Mouse (Mus musculus): Measurements from ENCODE around the gene Ephb2. TPM values are rescaled to one million over a fixed set of nuclear protein-coding genes. Genes with fewer than 3 reads are reported as not detected.

Ephb2 gene
- total RNA-seq, 2 experiments from 2014 or later, result 8.5 to 12.4 TPM

- DNase-seq, result no peak
These were observed 186.2 kb downstream of the Ephb2 start for GRCm38 (mm10) chr4:136649480-136650196.

DNA sequence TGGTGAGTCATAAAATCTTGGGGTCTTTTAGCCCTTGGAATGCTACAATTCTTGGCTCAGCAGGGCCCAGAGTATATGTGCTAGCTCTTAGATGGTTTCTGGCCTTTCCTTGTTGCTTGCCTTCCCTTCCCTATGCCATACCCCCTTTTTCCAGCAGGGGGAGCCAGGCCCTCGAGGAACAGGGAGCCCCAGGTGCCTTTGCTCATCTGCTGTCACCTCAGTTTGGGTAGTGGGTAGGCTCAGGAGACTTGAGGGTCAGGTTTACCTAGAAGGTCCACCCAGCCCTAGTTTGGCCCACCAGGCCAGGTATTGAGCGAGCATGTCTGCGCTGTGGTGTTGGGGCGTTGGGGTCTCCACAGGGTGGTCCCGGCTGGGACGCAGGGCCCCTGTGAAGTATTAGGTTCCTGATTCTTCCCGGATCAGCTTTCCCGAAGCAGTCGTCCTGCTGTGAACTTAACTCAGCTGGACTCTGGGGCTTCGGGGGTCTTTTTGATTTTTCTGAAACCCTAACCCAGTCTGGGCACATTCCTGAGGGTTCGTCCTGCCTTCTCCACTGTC lies 186.8 kb downstream of the Ephb2 start:
- peak; percentile 93 for DNase-seq

- DNase-seq, result no peak
These were observed 196.9 kb downstream of the Ephb2 start for GRCm38 (mm10) chr4:136638890-136639289.

DNA sequence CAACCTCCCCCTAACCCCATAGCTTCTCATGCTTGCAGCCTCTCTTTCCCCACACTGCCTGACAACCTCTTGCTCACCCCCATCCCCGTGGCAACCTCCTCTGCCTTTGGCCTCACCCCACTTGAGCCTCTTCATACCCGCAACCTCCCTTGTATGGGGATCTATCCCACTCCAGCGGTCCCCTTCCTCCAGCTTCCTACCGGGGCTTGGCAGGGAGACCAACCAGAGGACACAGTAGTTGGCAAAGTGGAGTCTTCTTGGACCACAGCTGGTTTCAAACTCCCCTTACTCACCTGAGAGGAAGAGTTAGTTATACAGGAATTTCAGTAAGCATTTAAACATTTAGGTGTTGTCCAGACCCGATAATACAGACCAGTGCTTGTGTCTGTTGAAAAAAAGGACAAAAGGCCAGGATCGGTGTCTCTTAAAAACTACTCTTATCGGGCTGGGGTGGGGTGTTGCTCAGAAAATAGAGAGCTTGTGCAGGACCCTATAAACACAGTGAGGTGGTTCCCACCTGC lies 197.5 kb downstream of the Ephb2 start:
- no peak for DNase-seq

GRCm38 (mm10) chr4:136637563-136638229 lies 198.1 kb downstream of the Ephb2 start:
- DNase-seq, result peak; percentile 45

- no peak for DNase-seq
These were observed 198.7 kb downstream of the Ephb2 start for GRCm38 (mm10) chr4:136636983-136637562.

DNA sequence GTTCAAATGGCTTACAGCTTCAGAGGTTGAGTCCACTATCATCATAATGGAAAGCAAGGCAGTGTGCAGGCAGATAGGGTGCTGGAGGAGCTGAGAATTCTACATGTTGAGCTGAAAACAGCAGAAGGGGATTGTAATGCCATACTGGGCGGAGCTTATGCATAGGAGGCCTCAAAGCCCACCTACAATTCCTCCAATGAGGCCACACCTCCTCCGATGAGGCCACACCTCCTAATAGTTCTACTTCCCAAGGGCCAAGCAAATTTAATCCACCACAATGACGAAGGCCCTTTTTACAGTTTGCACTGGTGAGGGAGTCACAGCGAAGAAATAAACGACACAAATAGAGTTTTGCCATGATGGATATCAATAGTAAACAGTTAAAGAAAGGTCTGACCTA lies 199.3 kb downstream of the Ephb2 start:
- DNase-seq, result no peak

DNA sequence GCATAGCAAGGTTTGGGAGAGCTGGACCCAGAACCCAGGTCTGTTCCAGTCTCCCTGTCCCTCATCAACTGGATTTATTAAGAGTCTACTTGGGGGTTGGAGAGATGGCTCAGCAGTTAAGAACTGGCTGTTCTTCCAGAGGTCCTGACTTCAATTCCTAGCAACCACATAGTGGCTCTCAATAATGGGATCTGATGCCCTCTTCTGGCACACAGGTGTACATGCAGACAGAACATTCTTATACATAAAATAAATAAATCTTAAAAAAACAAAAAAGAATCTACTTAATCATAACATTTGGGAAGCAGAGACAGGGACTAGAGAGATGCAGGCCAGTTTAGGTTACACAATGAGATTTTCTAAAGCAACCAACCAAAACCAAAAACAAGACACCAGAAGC lies 199.8 kb downstream of the Ephb2 start:
- no peak for DNase-seq

DNA sequence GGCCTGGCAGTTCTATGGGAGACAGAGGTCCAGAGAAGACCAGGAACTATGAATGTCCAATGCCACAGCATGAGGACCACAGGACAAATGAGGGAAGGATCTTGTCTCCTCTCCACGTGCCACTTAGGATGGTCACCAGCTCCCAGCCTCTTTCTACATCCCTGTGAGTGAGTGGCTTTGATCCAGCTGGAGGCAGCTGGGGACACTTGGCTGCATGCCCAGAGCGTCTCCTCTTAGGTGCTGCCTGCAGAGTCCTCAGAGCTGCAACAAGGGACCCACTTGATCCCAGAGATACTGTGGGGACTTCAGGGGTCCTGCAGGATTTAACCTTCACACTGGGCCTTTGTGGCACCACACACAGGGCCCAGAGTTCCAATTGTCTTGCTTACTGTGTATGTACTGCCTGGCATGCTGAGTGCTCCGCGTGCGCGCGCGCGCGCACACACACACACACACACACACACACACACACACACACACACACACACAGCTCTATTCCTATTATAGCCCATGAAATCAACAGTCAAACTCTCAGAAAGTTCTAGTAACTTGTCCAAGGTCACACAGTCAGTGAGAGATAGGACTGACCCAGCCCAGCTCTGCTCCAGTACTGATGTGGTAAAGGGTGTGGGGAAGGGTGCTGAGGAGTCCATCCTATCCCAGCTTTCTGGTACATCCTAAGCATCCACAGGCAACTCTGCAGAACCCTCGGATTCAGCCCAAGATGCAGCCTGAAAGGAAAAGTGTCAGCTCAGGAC lies 204.4 kb downstream of the Ephb2 start:
- peak; percentile 79 for DNase-seq

DNA sequence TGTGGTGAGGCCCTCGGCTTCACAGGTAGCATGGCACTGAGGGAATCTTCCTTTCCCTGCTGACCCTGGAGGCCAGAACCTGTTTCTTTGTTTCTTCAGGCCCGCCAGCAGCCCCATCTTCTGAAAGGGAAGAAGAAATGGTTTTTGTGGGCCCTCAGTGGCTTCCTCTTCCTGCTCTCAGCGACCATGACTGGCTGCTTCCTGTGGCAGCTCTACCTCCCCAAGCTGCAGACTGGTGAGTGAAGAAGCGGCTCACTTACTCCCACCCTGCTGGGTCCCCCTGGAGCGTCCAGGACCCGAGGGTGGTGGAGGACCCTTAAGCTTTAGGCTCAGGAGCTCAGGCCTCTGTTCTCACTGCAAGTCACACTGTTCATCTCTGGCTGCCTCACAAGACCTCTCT lies 209.2 kb downstream of the Ephb2 start:
- DNase-seq, result no peak

- no peak for DNase-seq
These were observed 213.4 kb downstream of the Ephb2 start, which contains the start of gene Lactbl1 for GRCm38 (mm10) chr4:136622388-136622787. Lactbl1 (plus strand) TSS chr4:136622621.

GRCm38 (mm10) chr4:136621956-136622355 lies 213.8 kb downstream of the Ephb2 start:
- no peak for DNase-seq

- peak; percentile 61 for DNase-seq
These were observed 214.5 kb downstream of the Ephb2 start for GRCm38 (mm10) chr4:136621336-136621735.

DNA sequence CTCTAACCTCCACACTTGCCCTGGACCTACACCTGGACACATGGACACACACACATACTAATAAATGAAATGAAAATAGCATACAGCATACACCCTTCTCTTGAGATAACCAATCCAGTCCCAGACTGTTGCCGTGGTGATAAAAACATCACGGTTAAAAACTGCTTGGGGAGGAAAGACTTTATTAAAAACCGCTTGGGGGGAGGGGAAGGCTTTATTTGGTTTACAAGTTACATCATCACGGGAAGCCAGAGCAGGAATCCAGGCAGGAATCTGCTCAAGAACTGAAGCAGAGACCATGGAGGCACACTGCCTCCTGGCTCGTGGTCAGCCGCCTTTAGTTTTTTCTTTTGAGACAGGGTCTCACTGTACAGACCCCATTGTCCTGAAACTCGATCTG lies 222.1 kb downstream of the Ephb2 start:
- DNase-seq, result no peak

DNA sequence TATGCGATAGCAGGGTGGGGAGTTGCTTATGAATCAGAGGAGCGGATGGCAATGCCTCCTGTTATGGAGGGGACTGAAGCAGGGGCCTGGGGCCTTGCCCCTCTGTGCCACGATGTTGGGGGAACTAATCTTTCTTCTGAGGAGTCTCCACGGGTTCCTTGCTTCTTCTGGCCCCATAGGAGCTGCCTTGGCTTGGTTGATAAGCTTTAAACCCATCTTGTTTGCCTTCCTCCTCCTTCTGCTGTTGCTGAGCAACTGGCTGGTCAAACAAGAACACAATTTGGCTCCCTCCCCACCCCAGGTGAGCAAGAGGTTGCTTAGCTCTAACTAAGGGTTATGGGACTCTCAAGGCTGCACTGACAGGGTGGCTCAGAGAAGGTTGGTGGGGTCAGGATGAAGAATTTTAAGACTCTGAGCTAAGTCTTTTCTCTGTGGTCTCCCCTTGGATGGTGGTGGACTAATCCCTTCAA lies 225.4 kb downstream of the Ephb2 start, which contains the start of gene Tex46:
Tex46 (plus strand) TSS at position 51 of the 470 bp plus-strand sequence.
- DNase-seq, result no peak

DNA sequence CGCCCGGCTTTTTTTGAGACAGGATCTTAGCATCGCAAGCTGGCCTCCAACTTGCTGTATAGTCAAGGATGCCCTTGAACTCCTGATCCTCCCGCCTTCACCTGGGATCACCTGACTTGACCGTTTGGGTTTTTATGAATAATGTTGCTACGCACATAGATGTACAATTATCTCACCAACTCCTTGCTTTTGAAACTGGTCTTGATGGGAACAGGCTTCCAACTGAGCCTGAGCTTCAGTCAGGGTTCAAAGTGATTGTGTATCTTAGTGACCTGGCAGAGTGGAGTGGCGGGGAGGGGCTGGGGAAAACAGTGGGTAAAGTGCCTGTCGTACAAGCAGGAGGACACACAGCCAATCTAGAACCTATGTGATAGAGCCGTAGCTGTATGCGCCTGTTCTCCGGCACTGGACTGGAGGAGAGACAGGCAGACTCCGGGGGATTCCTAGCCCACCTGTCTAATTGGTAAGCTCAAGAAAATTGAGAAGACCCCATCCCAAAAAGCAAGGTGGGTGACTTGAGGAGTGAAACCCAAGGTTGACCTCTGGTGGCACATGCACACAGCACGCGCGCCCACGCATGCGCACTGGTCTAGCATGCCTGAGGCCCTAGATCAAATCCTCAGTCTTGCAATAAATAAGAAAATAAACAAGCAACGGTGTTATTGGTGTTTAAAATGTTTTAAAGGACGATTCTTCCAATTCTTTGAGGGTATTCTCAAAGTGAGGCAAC lies 229.9 kb downstream of the Ephb2 start:
- no peak for DNase-seq

- peak; percentile 98 for DNase-seq
These were observed 233.2 kb downstream of the Ephb2 start, which contains the start of gene Kdm1a for GRCm38 (mm10) chr4:136602568-136602967. Kdm1a (minus strand) TSS chr4:136602723.

- peak; percentile 63 for DNase-seq
These were observed 233.7 kb downstream of the Ephb2 start for GRCm38 (mm10) chr4:136602018-136602554.

GRCm38 (mm10) chr4:136601476-136601875 lies 234.3 kb downstream of the Ephb2 start:
- peak; percentile 77 for DNase-seq

GRCm38 (mm10) chr4:136600536-136600935 lies 235.3 kb downstream of the Ephb2 start:
- DNase-seq, result no peak

- DNase-seq, result no peak
These were observed 235.9 kb downstream of the Ephb2 start for GRCm38 (mm10) chr4:136599869-136600268.

Measured in adrenal gland, postnatal 10 days (tissue).